Mouse (Mus musculus) liver, postnatal 0 days (tissue): ENCODE measurements at regions not wholly inside any gene's neighbourhood (a gene's known extent, or its start where the extent isn't known, plus 50 kb on each side); places are given as distances from the start of the nearest gene placed in this dataset.

Experiments used
- ATAC-seq: fragments of 200-750 bp; cut with Nextera tagmentation; 2 replicates; pipeline ENCODE4 v1.8.0; 2017; ENCODE audit warnings: mild to moderate bottlenecking, moderate library complexity
- DNase-seq: peaks from one replicate; pipeline ENCODE4 v3.0.0-alpha.2; 2016
- H3K27ac ChIP-seq: fragments of 300-500 bp; sonication (generic); 2 replicates; pipeline ENCODE4 v1.5.1; 2014; ENCODE audit warnings: antibody characterized with exemption, moderate library complexity, mild to moderate bottlenecking, low read depth
- H3K27me3 ChIP-seq: fragments of 300-500 bp; sonication (generic); 2 replicates; pipeline ENCODE4 v1.6.1; 2014; ENCODE audit warnings: low read length, control low read depth, mixed read lengths; ENCODE audit not compliant: insufficient read depth
- H3K36me3 ChIP-seq: fragments of 300-500 bp; sonication (generic); replicated peaks from 2 replicates; pipeline ENCODE4 v1.6.1; 2014; ENCODE audit warnings: mild to moderate bottlenecking, control low read depth, low read length, moderate library complexity, mixed read lengths; ENCODE audit not compliant: insufficient read depth
- H3K4me1 ChIP-seq: fragments of 300-500 bp; sonication (generic); 2 replicates; pipeline ENCODE4 v1.6.1; 2014; ENCODE audit warnings: antibody characterized with exemption, mild to moderate bottlenecking, control low read depth; ENCODE audit not compliant: insufficient read depth
- H3K4me2 ChIP-seq: fragments of 300-500 bp; sonication (generic); 2 replicates; pipeline ENCODE4 v1.6.1; 2014; ENCODE audit warnings: low read depth, mild to moderate bottlenecking, low read length, moderate library complexity, mixed read lengths
- H3K4me3 ChIP-seq: fragments of 300-500 bp; sonication (generic); 2 replicates; pipeline ENCODE4 v1.5.1; 2014; ENCODE audit warnings: low read depth, low read length
- H3K9ac ChIP-seq: fragments of 300-500 bp; sonication (generic); replicated peaks from 2 replicates; pipeline ENCODE4 v1.6.1; 2014; ENCODE audit warnings: mild to moderate bottlenecking, moderate library complexity
- H3K9me3 ChIP-seq: fragments of 300-500 bp; sonication (generic); 2 replicates; pipeline ENCODE4 v1.6.1; 2016; ENCODE audit warnings: mild to moderate bottlenecking, control low read depth, low read length, mixed read lengths
- CTCF ChIP-seq: sonication (generic); IDR thresholded peaks from 2 replicates; pipeline ENCODE4 v1.5.1; 2016; ENCODE audit warnings: antibody characterized with exemption, low read depth
- EP300 ChIP-seq: IDR thresholded peaks from 2 replicates; pipeline ENCODE4 v1.6.1; 2016; ENCODE audit warnings: antibody characterized with exemption, low read depth, mild to moderate bottlenecking
- WGBS: fragments of 180-500 bp; shearing (Covaris S2); extraction: QIAGEN DNeasy Blood & Tissue Kit; methylation state at CpG from one replicate; pipeline ENCODE4 v1.1.7; 2014; ENCODE audit not compliant: insufficient replicate concordance; 5-methylcytosine and 5-hydroxymethylcytosine counted together

DNA sequence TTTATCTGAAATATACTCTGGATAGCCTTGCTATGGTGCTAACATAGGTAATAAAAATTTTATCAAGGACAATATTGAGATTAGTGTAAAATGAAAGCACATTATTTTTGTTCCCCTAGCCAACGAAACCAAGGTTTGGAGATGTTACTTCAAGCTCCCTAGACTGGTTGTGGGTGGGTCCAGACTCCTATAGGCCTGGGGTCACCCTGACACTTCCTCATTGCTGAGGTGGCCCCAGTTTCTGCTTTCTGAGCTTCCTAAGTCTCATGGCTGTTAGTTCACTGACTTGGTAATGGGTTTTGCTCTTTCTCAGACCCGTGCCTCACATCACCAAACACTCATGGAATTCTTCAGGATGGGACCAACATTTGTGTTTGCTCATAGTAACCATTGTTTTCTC is 49.9 kb upstream of the Dkk2 start:
- Histone ChIP-seq H3K9ac (no peak overlapping the region), H3K27ac (no peak overlapping the region), H3K36me3 (no peaks in the 10 kb centered on the region), H3K4me1 (no peaks in the 10 kb centered on the region), H3K27me3 (no peaks in the 10 kb centered on the region), H3K4me2 (no peak overlapping the region), H3K4me3 (no peak overlapping the region), H3K9me3 (no peaks in the 10 kb centered on the region)
- DNase-seq (no peak), ATAC-seq (no peak)
- 37% methylated on average over 2 of the region's 2 CpGs for WGBS
- TF ChIP-seq CTCF, result no peak
- no peak for TF ChIP-seq EP300
